Mouse (Mus musculus) adipocyte (in vitro differentiated cells): ENCODE results near the gene Tra2a.
"Not testable (repeated sequence)": the region's sequence is repeated elsewhere in the genome, so short reads cannot be mapped to it uniquely, and the experiment has no call there.

Experiments used
- DNase-seq: peaks from one replicate; pipeline ENCODE4 v3.0.0-alpha.2; 2016; ENCODE audit warnings: low spot score

Tra2a gene

GRCm38 (mm10) chr6:49263847-49264243 is at the start of gene Tra2a:
Tra2a (minus strand) TSS chr6:49264033.
- peak; percentile 98 for DNase-seq

- no peak for DNase-seq
Observed at GRCm38 (mm10) chr6:49298286-49298685, 34.5 kb upstream of the Tra2a start.

- peak; percentile 91 for DNase-seq
Observed at GRCm38 (mm10) chr6:49282122-49282521, 18.3 kb upstream of the Tra2a start.

GRCm38 (mm10) chr6:49280942-49281341 is 17.1 kb upstream of the Tra2a start:
- no peak for DNase-seq

GRCm38 (mm10) chr6:49275296-49275695 is 11.5 kb upstream of the Tra2a start:
- DNase-seq = no peak

- DNase-seq = no peak
Observed at GRCm38 (mm10) chr6:49274416-49275091, 10.7 kb upstream of the Tra2a start.

- no peak for DNase-seq
Observed at GRCm38 (mm10) chr6:49273934-49274333, 10.1 kb upstream of the Tra2a start.

- DNase-seq = no peak
Observed at GRCm38 (mm10) chr6:49272863-49273262, 9.0 kb upstream of the Tra2a start.

- DNase-seq = no peak
Observed at GRCm38 (mm10) chr6:49271815-49272214, 8.0 kb upstream of the Tra2a start.

- DNase-seq = no peak
Observed at GRCm38 (mm10) chr6:49269923-49270322, 6.1 kb upstream of the Tra2a start.

GRCm38 (mm10) chr6:49269200-49269599 is 5.4 kb upstream of the Tra2a start:
- DNase-seq = peak; percentile 92

- DNase-seq = peak; percentile 38
Observed at GRCm38 (mm10) chr6:49267686-49268085, 3.9 kb upstream of the Tra2a start.

- DNase-seq = not testable (repeated sequence)
Observed at GRCm38 (mm10) chr6:49265207-49265606, 1.4 kb upstream of the Tra2a start.

- not testable (repeated sequence) for DNase-seq
Observed at GRCm38 (mm10) chr6:49264446-49264845, 613 bp upstream of the Tra2a start.

- DNase-seq = peak; percentile 67
Observed at GRCm38 (mm10) chr6:49263081-49263846, 569 bp downstream of the Tra2a start.

- peak; percentile 49 for DNase-seq
Observed at GRCm38 (mm10) chr6:49262421-49262820, 1.4 kb downstream of the Tra2a start.

GRCm38 (mm10) chr6:49259711-49260110 is 4.1 kb downstream of the Tra2a start:
- DNase-seq = no peak

- no peak for DNase-seq
Observed at GRCm38 (mm10) chr6:49257880-49258279, 6.0 kb downstream of the Tra2a start.

- DNase-seq = no peak
Observed at GRCm38 (mm10) chr6:49252207-49252606, 11.6 kb downstream of the Tra2a start.

GRCm38 (mm10) chr6:49251199-49251598 is 12.6 kb downstream of the Tra2a start:
- DNase-seq = no peak

- peak; percentile 59 for DNase-seq
Observed at GRCm38 (mm10) chr6:49247246-49247645, 16.6 kb downstream of the Tra2a start.

- no peak for DNase-seq
Observed at GRCm38 (mm10) chr6:49242331-49242730, 21.5 kb downstream of the Tra2a start.

GRCm38 (mm10) chr6:49241562-49241961 is 22.3 kb downstream of the Tra2a start:
- DNase-seq = no peak
